Mouse (Mus musculus) embryonic facial prominence, embryonic 15.5 days (tissue): Measurements from ENCODE around the gene Gstt2. TPM values are rescaled to one million over a fixed set of nuclear protein-coding genes. Genes with fewer than 3 reads are reported as not detected.

Source experiments
- ATAC-seq: fragments of 200-750 bp; cut with Nextera tagmentation; 2 replicates; pipeline ENCODE4 v1.8.0; 2017; ENCODE audit warnings: low read depth, moderate TSS enrichment; ENCODE audit not compliant: insufficient number of reproducible peaks, low FRiP score, low TSS enrichment
- H3K27ac ChIP-seq: fragments of 300-500 bp; sonication (generic); replicated peaks from 2 replicates; pipeline ENCODE4 v1.5.1; 2015; ENCODE audit warnings: mild to moderate bottlenecking, inconsistent platforms
- H3K27me3 ChIP-seq: fragments of 300-500 bp; sonication (generic); 2 replicates; pipeline ENCODE4 v1.6.1; 2015; ENCODE audit warnings: inconsistent platforms
- H3K36me3 ChIP-seq: fragments of 300-500 bp; sonication (generic); 2 replicates; pipeline ENCODE4 v1.6.1; 2015; ENCODE audit warnings: mild to moderate bottlenecking, inconsistent platforms
- H3K4me1 ChIP-seq: fragments of 300-500 bp; sonication (generic); 2 replicates; pipeline ENCODE4 v1.6.1; 2015; ENCODE audit warnings: inconsistent platforms
- H3K4me2 ChIP-seq: fragments of 300-500 bp; sonication (generic); replicated peaks from 2 replicates; pipeline ENCODE4 v1.6.1; 2015; ENCODE audit warnings: mild to moderate bottlenecking, inconsistent platforms
- H3K4me3 ChIP-seq: fragments of 300-500 bp; sonication (generic); replicated peaks from 2 replicates; pipeline ENCODE4 v1.5.1; 2015; ENCODE audit warnings: mild to moderate bottlenecking, inconsistent platforms
- H3K9ac ChIP-seq: fragments of 300-500 bp; sonication (generic); 2 replicates; pipeline ENCODE4 v1.6.1; 2015; ENCODE audit warnings: inconsistent platforms
- H3K9me3 ChIP-seq: fragments of 300-500 bp; sonication (generic); replicated peaks from 2 replicates; pipeline ENCODE4 v1.6.1; 2016; ENCODE audit warnings: inconsistent platforms
- WGBS: fragments of 180-500 bp; shearing (Covaris S2); methylation state at CpG from one replicate; pipeline ENCODE4 v1.1.7; 2015; 5-methylcytosine and 5-hydroxymethylcytosine counted together
- polyA plus RNA-seq: library from polyadenylated mRNA; unstranded; fragments of >200 nt; fragmentation: Nextera tagmentation; extraction: Ambion mirVana; gene quantifications from 2 replicates; pipeline ENCODE4 v1.2.1, GENCODE M21; 2015

The Gstt2 gene
- polyA plus RNA-seq, 1 experiment from 2014 or later = 9.0 TPM

DNA sequence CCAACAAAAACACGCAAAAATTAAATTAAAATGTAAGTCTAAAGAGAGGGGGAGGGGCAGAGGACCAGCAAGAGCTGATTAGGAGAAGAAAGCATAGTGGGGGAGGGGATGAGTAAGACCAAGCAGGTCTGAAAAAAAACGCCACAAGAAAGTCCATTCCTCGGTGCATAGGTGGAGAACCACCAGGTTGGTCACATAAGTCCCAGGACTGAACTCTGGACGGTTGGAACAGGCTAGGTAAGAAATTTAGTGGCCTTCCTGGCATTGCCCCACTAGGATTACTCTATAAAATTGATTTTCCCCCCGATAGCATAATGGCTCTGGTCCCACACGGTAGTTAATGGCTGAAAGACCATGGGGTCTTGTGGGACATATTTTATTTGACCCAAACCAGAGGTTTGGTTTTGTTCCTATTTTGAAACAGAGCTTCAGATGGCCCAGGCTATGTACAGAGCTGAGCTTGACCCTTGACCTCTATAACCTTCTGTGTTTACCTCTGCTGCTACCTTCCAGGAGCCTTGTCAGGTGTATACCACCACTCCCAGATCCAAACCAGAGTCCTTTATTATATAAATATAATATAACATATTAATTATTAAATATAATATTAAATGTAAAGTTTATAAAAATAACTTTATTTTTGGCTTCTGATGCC is 48.0 kb downstream of the Gstt2 start:
- no peaks in the 10 kb centered on the region for H3K36me3 ChIP-seq
- no peaks in the 10 kb centered on the region for H3K27me3 ChIP-seq
- ATAC-seq = no peak
- no peak overlapping the region for H3K4me2 ChIP-seq
- H3K4me1 ChIP-seq = no peaks in the 10 kb centered on the region
- H3K4me3 ChIP-seq = no peak overlapping the region
- H3K27ac ChIP-seq = no peak overlapping the region
- H3K9me3 ChIP-seq = no peaks in the 10 kb centered on the region
- WGBS = 70% methylated on average over 6 of the region's 6 CpGs
- no peak overlapping the region for H3K9ac ChIP-seq

DNA sequence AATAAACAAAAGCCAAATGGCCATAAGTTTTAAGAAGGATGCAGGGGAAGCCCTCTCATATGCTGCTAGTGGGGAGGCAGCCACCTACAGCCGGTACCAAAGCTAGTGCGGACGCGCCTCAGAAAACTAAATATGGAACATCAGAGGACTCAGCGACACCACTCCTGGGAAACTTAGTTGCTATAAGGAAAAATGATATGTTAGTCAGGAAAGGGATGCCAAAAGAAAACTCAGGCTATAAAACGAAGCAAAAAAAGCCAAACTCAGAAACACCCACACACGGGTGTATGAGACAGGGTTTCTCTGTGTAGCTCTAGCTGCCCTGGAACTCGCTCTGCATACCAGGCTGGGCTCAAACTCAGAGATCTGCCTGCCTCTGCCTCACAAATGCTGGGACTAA is 48.9 kb downstream of the Gstt2 start:
- Histone ChIP-seq H3K36me3 (no peaks in the 10 kb centered on the region), H3K27me3 (no peaks in the 10 kb centered on the region), H3K4me2 (no peak overlapping the region), H3K9ac (no peak overlapping the region), H3K27ac (no peak overlapping the region), H3K9me3 (no peaks in the 10 kb centered on the region), H3K4me1 (no peaks in the 10 kb centered on the region), H3K4me3 (no peak overlapping the region)
- WGBS = 88% methylated on average over 8 of the region's 8 CpGs
- ATAC-seq = no peak

DNA sequence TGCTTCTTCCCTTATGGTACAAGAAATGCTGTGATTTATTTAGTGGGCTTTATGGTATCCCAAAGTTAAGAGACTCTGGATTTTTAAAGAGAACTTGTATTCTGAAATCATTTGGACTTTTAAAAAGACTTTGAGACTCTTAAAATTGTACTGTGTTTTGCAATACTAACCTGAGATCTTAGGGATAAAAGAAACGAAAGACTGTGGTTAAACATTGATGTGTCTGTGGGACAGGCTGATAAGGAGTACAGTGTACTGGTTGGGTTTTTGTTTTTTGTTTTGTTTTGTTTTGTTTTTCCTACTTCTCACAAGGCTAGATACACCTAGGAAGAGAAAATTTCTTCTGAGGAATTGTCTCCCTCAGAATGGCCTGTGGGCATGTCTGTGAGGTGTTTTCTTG is 51.8 kb downstream of the Gstt2 start:
- 74% methylated on average over 1 of the region's 1 CpGs for WGBS
- Histone ChIP-seq H3K4me2 (no peak overlapping the region), H3K9ac (no peak overlapping the region), H3K27me3 (0 out of 2 replicates have a peak, but pooled peaks cover 5% of the 10 kb centered on the region), H3K27ac (no peak overlapping the region), H3K4me1 (peaks cover 10% of the 10 kb centered on the region), H3K9me3 (no peaks in the 10 kb centered on the region), H3K36me3 (no peaks in the 10 kb centered on the region), H3K4me3 (no peak overlapping the region)
- no peak for ATAC-seq

Other genes starting within 250 kb of the Gstt2 start
- gene Ggt5, start 248.1 kb downstream of the Gstt2 start, polyA plus RNA-seq = 2.8 and 3.2 TPM in 2 replicates
- 9.0 and 10.1 TPM in 2 replicates for gene Susd2, start 193.4 kb downstream of the Gstt2 start, polyA plus RNA-seq
- 29.4 and 30.0 TPM in 2 replicates for gene Cabin1, start 73.1 kb downstream of the Gstt2 start, polyA plus RNA-seq
- 53.2 and 58.3 TPM in 2 replicates for gene Ddt, start 64.0 kb downstream of the Gstt2 start, polyA plus RNA-seq
- gene Gm20441, start 56.5 kb downstream of the Gstt2 start, polyA plus RNA-seq = not detected in 2 replicates
- 17.1 and 18.1 TPM in 2 replicates for gene Gstt3, start 56.0 kb downstream of the Gstt2 start, polyA plus RNA-seq
- gene Gstt1, start 38.8 kb downstream of the Gstt2 start, polyA plus RNA-seq = 13.8 and 14.5 TPM in 2 replicates
- gene Gstt4, start 14.9 kb downstream of the Gstt2 start, polyA plus RNA-seq = not detected in 2 replicates
- 1,283 and 1,429 TPM in 2 replicates for gene Mif, start 22.8 kb upstream of the Gstt2 start, polyA plus RNA-seq
- gene Derl3, start 56.0 kb upstream of the Gstt2 start, polyA plus RNA-seq = 2.0 and 3.1 TPM in 2 replicates
- gene Smarcb1, start 84.2 kb upstream of the Gstt2 start, polyA plus RNA-seq = 187 and 192 TPM in 2 replicates
- gene Chchd10, start 95.7 kb upstream of the Gstt2 start, polyA plus RNA-seq = 29.7 and 33.4 TPM in 2 replicates
- gene Mmp11, start 99.1 kb upstream of the Gstt2 start, polyA plus RNA-seq = 101 and 133 TPM in 2 replicates
- 0.81 and 0.89 TPM in 2 replicates for gene Gm867, start 103.2 kb upstream of the Gstt2 start, polyA plus RNA-seq
- 1.4 and 1.6 TPM in 2 replicates for gene Vpreb3, start 105.6 kb upstream of the Gstt2 start, polyA plus RNA-seq
- gene Gm5134, start 117.1 kb upstream of the Gstt2 start, polyA plus RNA-seq = not detected in 2 replicates
- 14.8 and 16.4 TPM in 2 replicates for gene Zfp280b, start 195.2 kb upstream of the Gstt2 start, polyA plus RNA-seq